Mouse (Mus musculus): ENCODE data around the gene Krt17.
"Not testable (repeated sequence)": the region's sequence is repeated elsewhere in the genome, so short reads cannot be mapped to it uniquely, and the experiment has no call there.

Krt17 gene

GRCm38 (mm10) chr11:100262058-100262980, 1.5 kb upstream of the Krt17 start:
- no peak for DNase-seq (ENCODE audit: low read depth)

GRCm38 (mm10) chr11:100261235-100261605, 391 bp upstream of the Krt17 start:
- DNase-seq (ENCODE audit: low read depth), result no peak

- no peak for DNase-seq (ENCODE audit: low read depth)
Observed at GRCm38 (mm10) chr11:100259079-100259478, 1.8 kb downstream of the Krt17 start.

GRCm38 (mm10) chr11:100257967-100258366, 2.9 kb downstream of the Krt17 start:
- no peak for DNase-seq (ENCODE audit: low read depth)

- DNase-seq (ENCODE audit: low read depth), result no peak
Observed at GRCm38 (mm10) chr11:100255514-100255913, 5.3 kb downstream of the Krt17 start.

- peak; percentile 16 for DNase-seq (ENCODE audit: low read depth)
Observed at GRCm38 (mm10) chr11:100254360-100255090, 6.3 kb downstream of the Krt17 start.

GRCm38 (mm10) chr11:100248852-100249465, 11.9 kb downstream of the Krt17 start, which contains the start of gene Krt16:
Gene Krt16, minus strand, starts transcription at chr11:100248902.
- no peak for DNase-seq (ENCODE audit: low read depth)

GRCm38 (mm10) chr11:100246471-100246870, 14.4 kb downstream of the Krt17 start:
- not testable (repeated sequence) for DNase-seq (ENCODE audit: low read depth)

- DNase-seq (ENCODE audit: low read depth), result not testable (repeated sequence)
Observed at GRCm38 (mm10) chr11:100240272-100240671, 20.6 kb downstream of the Krt17 start.

GRCm38 (mm10) chr11:100221741-100222140, 39.1 kb downstream of the Krt17 start:
- no peak for DNase-seq (ENCODE audit: low read depth)

GRCm38 (mm10) chr11:100219304-100219703, 41.5 kb downstream of the Krt17 start:
- DNase-seq (ENCODE audit: low read depth), result peak; percentile 46

- DNase-seq (ENCODE audit: low read depth), result no peak
Observed at GRCm38 (mm10) chr11:100208542-100208941, 52.3 kb downstream of the Krt17 start.

GRCm38 (mm10) chr11:100207498-100207897, 53.3 kb downstream of the Krt17 start, which contains the start of gene Krt14:
Gene Krt14, minus strand, starts transcription at chr11:100207548.
- DNase-seq (ENCODE audit: low read depth), result no peak
